Mouse (Mus musculus) myocyte (in vitro differentiated cells): ENCODE data around the gene Dqx1. TPM values are rescaled to one million over a fixed set of nuclear protein-coding genes. Genes with fewer than 3 reads are reported as not detected.

Experiments used
- H3K27me3 ChIP-seq: one replicate; pipeline ENCODE4 v1.6.1; 2011; ENCODE audit not compliant: control insufficient read depth, insufficient read depth, insufficient read length
- H3K36me3 ChIP-seq: one replicate; pipeline ENCODE4 v1.6.1; 2011; ENCODE audit not compliant: control insufficient read depth, insufficient read depth
- H3K4me2 ChIP-seq: one replicate; pipeline ENCODE4 v1.6.1; 2011; ENCODE audit warnings: low read depth, control low read depth
- H3K4me3 ChIP-seq: one replicate; pipeline ENCODE4 v1.5.1; 2011; ENCODE audit warnings: mild to moderate bottlenecking, control low read depth, moderate library complexity
- H3K79me2 ChIP-seq: one replicate; pipeline ENCODE4 v1.6.1; 2011; ENCODE audit not compliant: control insufficient read depth, insufficient read depth
- H3ac ChIP-seq: one replicate; pipeline ENCODE4 v1.6.1; 2011; ENCODE audit not compliant: control insufficient read depth, insufficient read length
- CEBPB ChIP-seq: IDR thresholded peaks from 2 replicates; pipeline ENCODE4 v1.6.1; 2011; ENCODE audit warnings: mild to moderate bottlenecking, moderate library complexity; ENCODE audit not compliant: poor library complexity, insufficient read depth, severe bottlenecking
- E2F4 ChIP-seq: IDR thresholded peaks from one replicate; pipeline ENCODE4 v1.6.1; 2011; ENCODE audit warnings: mild to moderate bottlenecking, control low read depth, moderate library complexity; ENCODE audit not compliant: insufficient read depth
- MYOD1 ChIP-seq, 3 experiments: IDR thresholded peaks; one replicate each; pipeline ENCODE4 v1.6.1; 2011; ENCODE audit warnings: control low read depth in 2 of 3, low read depth in 2 of 3, mild to moderate bottlenecking in 2 of 3, moderate library complexity in 1 of 3; ENCODE audit not compliant: insufficient read length in 2 of 3, control insufficient read depth in 1 of 3
- MYOG ChIP-seq, 3 experiments: IDR thresholded peaks; one replicate each; pipeline ENCODE4 v1.6.1; 2011; ENCODE audit warnings: control low read depth in 2 of 3, low read depth in 2 of 3, mild to moderate bottlenecking in 2 of 3; ENCODE audit not compliant: insufficient read length in 2 of 3, control insufficient read depth in 1 of 3, insufficient read depth in 1 of 3
- POLR2A ChIP-seq: IDR thresholded peaks from one replicate; pipeline ENCODE4 v1.6.1; 2011; ENCODE audit warnings: low read depth, mild to moderate bottlenecking, control low read depth, moderate library complexity; ENCODE audit not compliant: insufficient read length
- POLR2AphosphoS2 ChIP-seq: IDR thresholded peaks from one replicate; pipeline ENCODE4 v1.6.1; 2011; ENCODE audit warnings: low read depth, control low read depth; ENCODE audit not compliant: insufficient read length
- REST ChIP-seq: IDR thresholded peaks from one replicate; pipeline ENCODE4 v1.6.1; 2011; ENCODE audit warnings: mild to moderate bottlenecking, control low read depth, moderate library complexity; ENCODE audit not compliant: insufficient read depth, insufficient read length
- SRF ChIP-seq: IDR thresholded peaks from one replicate; pipeline ENCODE4 v1.6.1; 2011; ENCODE audit warnings: low read depth; ENCODE audit not compliant: control insufficient read depth, insufficient read length
- TCF12 ChIP-seq: IDR thresholded peaks from one replicate; pipeline ENCODE4 v1.6.1; 2011; ENCODE audit warnings: mild to moderate bottlenecking, control low read depth; ENCODE audit not compliant: poor library complexity, insufficient read depth, severe bottlenecking
- TCF3 ChIP-seq: IDR thresholded peaks from one replicate; pipeline ENCODE4 v1.6.1; 2011; ENCODE audit warnings: low read depth, control low read depth; ENCODE audit not compliant: insufficient read length
- USF1 ChIP-seq: IDR thresholded peaks from one replicate; pipeline ENCODE4 v1.6.1; 2011; ENCODE audit warnings: low read depth, mild to moderate bottlenecking, control low read depth, moderate library complexity
- polyA plus RNA-seq: library from polyadenylated mRNA; unstranded; fragments of >200 nt; fragmentation: generic; extraction: Trizol; gene quantifications from one replicate; pipeline ENCODE4 v1.2.1, GENCODE M21; 2012; ENCODE audit warnings: missing spikeins

Gene Dqx1
- polyA plus RNA-seq, 1 experiment, result 0.24 TPM

DNA sequence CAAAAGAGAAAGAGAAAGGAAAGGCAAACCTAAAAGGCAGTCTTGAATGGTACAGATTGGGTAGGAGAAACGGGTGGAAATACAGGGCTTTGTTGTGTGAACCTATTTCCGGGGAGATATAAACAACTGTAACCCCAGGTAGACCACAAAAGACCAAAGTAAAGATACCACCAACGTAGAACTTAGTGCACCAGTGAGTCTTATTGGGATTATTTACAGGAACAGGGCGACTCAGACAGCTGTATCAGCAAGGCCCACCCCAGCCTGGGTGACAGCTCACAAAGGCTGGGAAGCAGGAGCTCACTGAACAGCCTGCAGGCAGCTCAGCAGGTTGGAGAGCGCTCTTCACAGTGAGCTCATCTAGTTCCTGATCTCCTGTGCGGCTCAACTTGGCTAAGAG is 38.3 kb downstream of the Dqx1 start:
- Histone ChIP-seq H3K4me2 (no peak overlapping the region), H3K4me3 (no peak overlapping the region), H3K36me3 (no peaks in the 10 kb centered on the region), H3ac (no peak overlapping the region), H3K79me2 (no peaks in the 10 kb centered on the region), H3K27me3 (peaks cover 8% of the 10 kb centered on the region)
- no peak for TF ChIP-seq MYOD1 (IDR thresholded peaks at IDR 0.05; ENCODE audit: control insufficient read depth in 1 of 3, insufficient read length in 2 of 3, low read depth in 2 of 3)
- TF ChIP-seq POLR2A, result no peak
- TF ChIP-seq CEBPB, result no peak
- TF ChIP-seq MYOG (IDR thresholded peaks at IDR 0.05; ENCODE audit: control insufficient read depth in 1 of 3, insufficient read depth in 1 of 3, insufficient read length in 2 of 3, low read depth in 2 of 3), result no peak
- no peak for TF ChIP-seq USF1
- no peak for TF ChIP-seq TCF12

DNA sequence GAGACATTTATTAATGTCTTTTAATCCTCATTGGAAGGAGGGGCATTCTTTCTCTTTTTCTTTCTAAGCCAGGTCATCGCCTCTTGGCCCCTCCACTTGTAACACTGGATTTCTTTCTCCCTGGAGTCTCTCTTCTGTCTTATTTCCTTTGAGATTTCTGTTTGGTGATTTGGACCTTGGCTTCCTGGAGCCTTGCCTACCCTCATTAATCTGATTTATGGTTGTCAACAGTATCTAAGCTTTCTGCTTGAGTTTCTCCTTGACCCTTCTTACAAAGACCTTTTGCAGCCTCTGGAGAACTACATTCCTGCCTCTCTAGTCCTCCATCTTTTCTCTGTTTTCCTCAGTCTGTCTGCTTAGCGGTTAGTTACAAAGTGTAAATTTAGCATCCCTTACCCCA is 40.8 kb downstream of the Dqx1 start:
- H3K4me2 ChIP-seq, result no peak overlapping the region
- no peaks in the 10 kb centered on the region for H3K79me2 ChIP-seq
- H3ac ChIP-seq, result no peak overlapping the region
- no peak for TF ChIP-seq MYOG (IDR thresholded peaks at IDR 0.05; ENCODE audit: control insufficient read depth in 1 of 3, insufficient read depth in 1 of 3, insufficient read length in 2 of 3, low read depth in 2 of 3)
- no peak overlapping the region for H3K4me3 ChIP-seq
- no peaks in the 10 kb centered on the region for H3K36me3 ChIP-seq
- no peaks in the 10 kb centered on the region for H3K27me3 ChIP-seq

DNA sequence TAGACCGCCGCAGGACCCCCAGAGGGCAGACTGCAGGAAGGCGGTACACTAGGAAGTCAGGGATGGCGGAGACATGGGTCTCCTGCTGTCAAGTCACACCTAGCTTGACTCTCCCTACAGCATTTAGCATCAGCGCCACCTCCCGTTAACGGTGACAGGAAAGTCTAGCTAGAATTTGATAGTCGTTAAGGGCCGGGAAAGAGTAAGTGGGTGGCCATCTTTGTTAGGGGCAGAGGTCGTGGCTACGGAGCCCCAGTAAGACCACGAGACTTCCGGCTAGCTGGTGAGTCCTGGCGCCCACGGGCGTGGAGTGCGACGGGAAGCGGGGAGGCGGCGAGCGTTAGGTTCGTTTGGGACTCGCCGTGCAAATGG is 43.7 kb downstream of the Dqx1 start, which contains the start of the genes Ccdc142 and Gm42688:
TSS of gene Ccdc142 (plus strand) at position 286 of the 372 bp plus-strand sequence.
TSS of gene Gm42688 (plus strand) at position 302 of the 372 bp plus-strand sequence.
- no peaks in the 10 kb centered on the region for H3K27me3 ChIP-seq
- no peaks in the 10 kb centered on the region for H3K79me2 ChIP-seq
- H3K36me3 ChIP-seq, result no peaks in the 10 kb centered on the region
- peak within 1 kb of the TSS; percentile 49 for H3K4me3 ChIP-seq
- peak within 1 kb of the TSS; percentile 99 for H3K4me2 ChIP-seq
- TF ChIP-seq SRF, result no peak
- TF ChIP-seq MYOG (IDR thresholded peaks at IDR 0.05; ENCODE audit: control insufficient read depth in 1 of 3, insufficient read depth in 1 of 3, insufficient read length in 2 of 3, low read depth in 2 of 3), result peak in 1 of 3 experiments; percentile 3
- peak; percentile 38 for TF ChIP-seq USF1
- peak; percentile 66 for TF ChIP-seq POLR2AphosphoS2
- TF ChIP-seq TCF3, result no peak
- peak; percentile 69 for TF ChIP-seq POLR2A
- H3ac ChIP-seq, result peak within 1 kb of the TSS; percentile 38

DNA sequence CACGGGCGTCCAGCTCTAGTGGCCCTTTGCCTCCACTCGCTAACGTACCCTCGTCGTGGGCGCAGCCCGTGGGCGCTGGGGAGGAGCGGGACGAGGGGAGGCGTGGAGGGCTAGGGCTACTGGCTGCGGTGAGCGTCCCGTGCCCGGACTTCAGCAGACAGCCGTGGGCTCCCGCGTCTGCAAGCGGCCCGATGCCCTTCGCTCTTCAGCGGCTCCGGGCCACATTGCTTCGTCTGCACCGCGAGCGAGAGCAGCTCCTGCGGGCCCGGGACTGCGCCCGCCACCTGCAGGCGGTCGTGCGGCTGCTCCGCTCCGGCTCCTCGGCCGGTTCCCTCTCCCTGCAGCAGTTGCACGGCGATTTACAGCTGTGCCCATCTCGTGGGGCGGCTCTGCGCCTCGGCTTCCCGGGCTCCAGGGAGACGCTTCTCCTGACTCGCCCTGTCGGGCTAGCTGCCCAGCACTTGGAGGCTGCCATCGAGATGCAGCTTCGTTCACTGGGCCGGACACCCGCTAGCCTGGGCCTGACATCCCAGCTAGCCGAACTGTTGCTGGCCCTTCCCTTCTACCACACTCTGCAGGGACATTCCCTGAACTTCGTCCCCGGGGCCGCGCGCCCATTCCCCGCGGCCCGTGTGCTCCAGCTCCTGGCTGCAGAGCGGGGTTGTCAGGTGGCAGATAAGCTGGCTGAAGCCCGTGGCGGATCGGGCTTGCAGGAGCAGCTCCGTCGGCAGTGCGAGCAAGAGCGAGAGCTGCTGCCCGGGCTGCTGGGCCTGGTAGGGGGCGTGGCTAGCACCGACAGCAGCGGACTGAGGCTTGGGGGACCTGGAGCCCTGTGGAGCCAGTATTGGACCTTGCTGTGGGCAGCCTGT is 44.3 kb downstream of the Dqx1 start:
- Histone ChIP-seq H3K4me3 (peak overlapping the region; percentile 49), H3K4me2 (peak overlapping the region; percentile 99), H3K27me3 (no peaks in the 10 kb centered on the region), H3ac (peak overlapping the region; percentile 38), H3K79me2 (no peaks in the 10 kb centered on the region), H3K36me3 (no peaks in the 10 kb centered on the region)
- TF ChIP-seq E2F4 (no peak), POLR2A (peak; percentile 49), MYOG (IDR thresholded peaks at IDR 0.05; ENCODE audit: control insufficient read depth in 1 of 3, insufficient read depth in 1 of 3, insufficient read length in 2 of 3, low read depth in 2 of 3) (peak in 2 of 3 experiments; percentile 12 to 46), POLR2AphosphoS2 (peak; percentile 41)

DNA sequence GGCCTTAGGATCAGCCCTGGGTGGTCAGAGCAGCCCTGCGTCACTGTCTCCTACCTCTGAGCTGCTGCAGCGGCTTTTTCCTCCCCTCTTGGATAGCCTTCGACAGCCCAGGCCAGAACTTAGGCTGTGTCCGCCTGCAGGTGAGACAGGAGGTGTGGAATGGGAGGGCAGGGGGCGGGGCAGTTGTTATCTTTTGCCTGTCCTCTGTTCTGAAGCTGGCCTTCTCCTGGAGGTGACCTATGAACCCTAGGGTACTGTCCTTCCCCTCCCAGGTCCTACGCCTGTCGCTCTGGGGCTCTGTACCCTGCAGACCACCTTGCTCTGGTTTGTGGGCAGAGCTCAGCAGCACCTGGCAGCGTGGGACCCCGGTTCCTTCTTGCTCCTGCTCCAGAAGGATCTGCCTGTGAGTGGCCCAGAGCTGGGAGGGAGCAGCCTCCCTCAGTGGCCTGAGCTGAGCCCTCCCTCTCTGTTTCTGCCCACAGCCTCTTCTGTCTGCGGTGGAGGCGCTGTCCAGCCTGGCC is 45.5 kb downstream of the Dqx1 start:
- Histone ChIP-seq H3K79me2 (no peaks in the 10 kb centered on the region), H3ac (no peak overlapping the region), H3K36me3 (no peaks in the 10 kb centered on the region), H3K27me3 (no peaks in the 10 kb centered on the region), H3K4me3 (peak overlapping the region; percentile 49), H3K4me2 (no peak overlapping the region)
- no peak for TF ChIP-seq E2F4
- TF ChIP-seq MYOD1 (IDR thresholded peaks at IDR 0.05; ENCODE audit: control insufficient read depth in 1 of 3, insufficient read length in 2 of 3, low read depth in 2 of 3), result no peak
- no peak for TF ChIP-seq CEBPB
- TF ChIP-seq TCF12, result no peak
- TF ChIP-seq SRF, result no peak
- TF ChIP-seq REST, result no peak
- TF ChIP-seq POLR2A, result no peak
- no peak for TF ChIP-seq USF1
- no peak for TF ChIP-seq POLR2AphosphoS2
- TF ChIP-seq MYOG (IDR thresholded peaks at IDR 0.05; ENCODE audit: control insufficient read depth in 1 of 3, insufficient read depth in 1 of 3, insufficient read length in 2 of 3, low read depth in 2 of 3), result no peak
